Mouse (Mus musculus) left cerebral cortex, adult 2 months (tissue): ENCODE data around the gene Pim3. TPM values are rescaled to one million over a fixed set of nuclear protein-coding genes. Genes with fewer than 3 reads are reported as not detected.

ENCODE experiments used
- DNase-seq, 2 experiments: peaks; one replicate each; pipeline ENCODE4 v3.0.0; 2021 to 2022; ENCODE audit warnings: low spot score in 2 of 2, mixed read lengths in 1 of 2; ENCODE audit errors: extremely low spot score in 1 of 2
- H3K27ac ChIP-seq: fragments of 200-600 bp; 2 replicates; pipeline ENCODE4 v1.8.1; 2022
- H3K4me3 ChIP-seq: fragments of 200-600 bp; 2 replicates; pipeline ENCODE4 v1.8.1; 2022
- CTCF ChIP-seq: fragments of 200-600 bp; IDR thresholded peaks from 2 replicates; pipeline ENCODE4 v1.8.1; 2022; ENCODE audit warnings: antibody characterized with exemption, mild to moderate bottlenecking, moderate library complexity
- intact Hi-C: fragments of 180-260 bp; cut with DNase I; formaldehyde crosslinking; loops from one replicate; pipeline ENCODE4 v1.15.1; 2025
- total RNA-seq, 2 experiments: library from RNA; stranded (reverse); gene quantifications; 2 replicates each; pipeline ENCODE4 v1.2.3; 2021

Pim3 gene
- total RNA-seq, 2 experiments from 2014 or later, result 46.8 to 50.0 TPM

GRCm38 (mm10) chr15:88890751-88891675, 29.0 kb downstream of the Pim3 start:
- intact Hi-C loops, result no loop called here
- no peak for TF ChIP-seq CTCF
- Histone ChIP-seq H3K4me3 (peak overlapping the region; percentile 54), H3K27ac (peak overlapping the region; percentile 81)
- peak; percentile 66 to 68 for DNase-seq

GRCm38 (mm10) chr15:88891676-88892040, 29.7 kb downstream of the Pim3 start:
- no peak for DNase-seq
- intact Hi-C loops, result no loop called here
- H3K4me3 ChIP-seq, result no peak overlapping the region
- H3K27ac ChIP-seq, result no peak overlapping the region
- no peak for TF ChIP-seq CTCF

GRCm38 (mm10) chr15:88892252-88892651, 30.3 kb downstream of the Pim3 start:
- no peak overlapping the region for H3K27ac ChIP-seq
- TF ChIP-seq CTCF, result no peak
- H3K4me3 ChIP-seq, result no peak overlapping the region
- intact Hi-C loops, result no loop called here
- no peak for DNase-seq

- Histone ChIP-seq H3K4me3 (no peak overlapping the region), H3K27ac (no peak overlapping the region)
- DNase-seq, result no peak
- intact Hi-C loops, result no loop called here
- no peak for TF ChIP-seq CTCF
These were observed 30.9 kb downstream of the Pim3 start for GRCm38 (mm10) chr15:88892876-88893275.

- Histone ChIP-seq H3K4me3 (no peak overlapping the region), H3K27ac (no peak overlapping the region)
- TF ChIP-seq CTCF, result no peak
- intact Hi-C loops, result no loop called here
- DNase-seq, result no peak
These were observed 33.1 kb downstream of the Pim3 start for GRCm38 (mm10) chr15:88895119-88895518.

- no peak for DNase-seq
- no peak overlapping the region for H3K4me3 ChIP-seq
- no peak for TF ChIP-seq CTCF
- H3K27ac ChIP-seq, result no peak overlapping the region
- intact Hi-C loops, result no loop called here
These were observed 33.9 kb downstream of the Pim3 start for GRCm38 (mm10) chr15:88895891-88896290.

- intact Hi-C loops, result no loop called here
- TF ChIP-seq CTCF, result no peak
- no peak overlapping the region for H3K27ac ChIP-seq
- no peak for DNase-seq
- H3K4me3 ChIP-seq, result no peak overlapping the region
These were observed 34.5 kb downstream of the Pim3 start for GRCm38 (mm10) chr15:88896341-88896980.

- H3K27ac ChIP-seq, result no peak overlapping the region
- intact Hi-C loops, result no loop called here
- no peak for TF ChIP-seq CTCF
- H3K4me3 ChIP-seq, result no peak overlapping the region
- DNase-seq, result no peak
These were observed 40.4 kb downstream of the Pim3 start for GRCm38 (mm10) chr15:88902200-88902875.

GRCm38 (mm10) chr15:88903086-88903485, 41.1 kb downstream of the Pim3 start:
- no peak for DNase-seq
- Histone ChIP-seq H3K4me3 (no peak overlapping the region), H3K27ac (no peak overlapping the region)
- TF ChIP-seq CTCF, result no peak; the same call in 1 of the 2 replicates
- intact Hi-C loops, result no loop called here

GRCm38 (mm10) chr15:88904056-88904811, 42.2 kb downstream of the Pim3 start:
- intact Hi-C loops, result no loop called here
- no peak for DNase-seq
- Histone ChIP-seq H3K4me3 (no peak overlapping the region), H3K27ac (no peak overlapping the region)
- no peak for TF ChIP-seq CTCF

- intact Hi-C loops, result no loop called here
- Histone ChIP-seq H3K27ac (no peak overlapping the region), H3K4me3 (no peak overlapping the region)
- no peak for TF ChIP-seq CTCF
- no peak for DNase-seq
These were observed 44.4 kb downstream of the Pim3 start for GRCm38 (mm10) chr15:88906347-88906746.
